Mouse (Mus musculus): ENCODE measurements around the gene Zfp938. TPM values are rescaled to one million over a fixed set of nuclear protein-coding genes. Genes with fewer than 3 reads are reported as not detected.

Zfp938 gene
- 6.1 and 7.3 TPM in 2 replicates for polyA plus RNA-seq (2011; ENCODE audit: insufficient read depth, insufficient read length, low read depth, missing spikeins)

GRCm38 (mm10) chr10:82240742-82241400, at the start of gene Zfp938:
TSS of gene Zfp938 (minus strand) at chr10:82241280.
- Histone ChIP-seq H3K9ac (ENCODE audit: low read depth, poor library complexity, severe bottlenecking) (peak within 1 kb of the TSS; percentile 62), H3K27ac (ENCODE audit: insufficient read depth, low read length) (no peak within 1 kb of the TSS), H3K36me3 (ENCODE audit: control insufficient read depth, insufficient read depth, low read length, poor library complexity, severe bottlenecking) (no peaks in the 10 kb centered on the region), H3K4me1 (ENCODE audit: control insufficient read depth, insufficient read depth, low read length) (no peaks in the 10 kb centered on the region), H3K27me3 (ENCODE audit: control insufficient read depth, insufficient read depth, low read length, poor library complexity, severe bottlenecking) (no peaks in the 10 kb centered on the region), H3K9me3 (replicated peaks; ENCODE audit: control insufficient read depth, insufficient read depth, low read length, poor library complexity, severe bottlenecking) (no peaks in the 10 kb centered on the region), H3K4me3 (ENCODE audit: low read depth, low read length) (peak within 1 kb of the TSS; percentile 81)
- peak; percentile 69 for TF ChIP-seq POLR2A (IDR thresholded peaks at IDR 0.05; ENCODE audit: insufficient read depth, low read length)
- no peak for TF ChIP-seq CTCF (IDR thresholded peaks at IDR 0.05; ENCODE audit: low read depth, low read length)
- 0 out of 2 replicates have a peak, but pooled peaks have one; percentile 13 for TF ChIP-seq EP300 (IDR thresholded peaks at IDR 0.05; ENCODE audit: insufficient read depth, low read depth, low read length)

DNA sequence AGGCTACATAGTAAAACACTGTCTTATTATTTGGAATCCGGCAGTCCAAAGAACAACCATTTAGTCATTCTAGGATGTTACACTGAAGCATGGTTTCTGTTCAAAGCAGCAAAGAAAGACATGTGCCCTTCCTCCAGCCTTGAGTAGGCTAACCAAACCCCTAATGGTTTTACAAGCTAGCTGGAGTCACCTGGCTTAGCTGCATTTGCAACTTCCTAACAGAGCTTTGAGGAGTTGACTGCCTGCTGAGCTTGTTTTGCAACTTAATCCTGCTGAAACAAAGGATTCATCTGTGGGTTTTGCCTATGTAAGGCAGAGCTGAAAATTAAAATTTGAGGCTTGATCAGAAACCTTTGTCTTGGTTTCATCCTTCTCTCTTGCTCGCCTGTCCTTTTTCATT, 16.3 kb upstream of the Zfp938 start:
- TF ChIP-seq EP300 (IDR thresholded peaks at IDR 0.05; ENCODE audit: insufficient read depth, low read depth, low read length) = no peak
- no peak for TF ChIP-seq CTCF (IDR thresholded peaks at IDR 0.05; ENCODE audit: low read depth, low read length)
- TF ChIP-seq POLR2A (IDR thresholded peaks at IDR 0.05; ENCODE audit: insufficient read depth, low read length) = no peak

GRCm38 (mm10) chr10:82245021-82245420, 3.9 kb upstream of the Zfp938 start:
- Histone ChIP-seq H3K4me3 (ENCODE audit: low read depth, low read length) (no peak overlapping the region), H3K9me3 (replicated peaks; ENCODE audit: control insufficient read depth, insufficient read depth, low read length, poor library complexity, severe bottlenecking) (no peaks in the 10 kb centered on the region), H3K27me3 (ENCODE audit: control insufficient read depth, insufficient read depth, low read length, poor library complexity, severe bottlenecking) (no peaks in the 10 kb centered on the region), H3K36me3 (ENCODE audit: control insufficient read depth, insufficient read depth, low read length, poor library complexity, severe bottlenecking) (no peaks in the 10 kb centered on the region), H3K4me1 (ENCODE audit: control insufficient read depth, insufficient read depth, low read length) (no peaks in the 10 kb centered on the region), H3K27ac (ENCODE audit: insufficient read depth, low read length) (no peak overlapping the region), H3K9ac (ENCODE audit: low read depth, poor library complexity, severe bottlenecking) (no peak overlapping the region)
- TF ChIP-seq CTCF (IDR thresholded peaks at IDR 0.05; ENCODE audit: low read depth, low read length) (no peak), POLR2A (IDR thresholded peaks at IDR 0.05; ENCODE audit: insufficient read depth, low read length) (no peak), EP300 (IDR thresholded peaks at IDR 0.05; ENCODE audit: insufficient read depth, low read depth, low read length) (no peak)

More for the DNA sequence above, 16.3 kb upstream of the Zfp938 start:
- no peak overlapping the region for H3K9ac ChIP-seq (ENCODE audit: low read depth, poor library complexity, severe bottlenecking)
- no peaks in the 10 kb centered on the region for H3K4me1 ChIP-seq (ENCODE audit: control insufficient read depth, insufficient read depth, low read length)
- no peaks in the 10 kb centered on the region for H3K36me3 ChIP-seq (ENCODE audit: control insufficient read depth, insufficient read depth, low read length, poor library complexity, severe bottlenecking)
- no peaks in the 10 kb centered on the region; the same call in 1 of the 2 replicates for H3K9me3 ChIP-seq (replicated peaks; ENCODE audit: control insufficient read depth, insufficient read depth, low read length, poor library complexity, severe bottlenecking)
- H3K4me3 ChIP-seq (ENCODE audit: low read depth, low read length) = no peak overlapping the region
- no peaks in the 10 kb centered on the region for H3K27me3 ChIP-seq (ENCODE audit: control insufficient read depth, insufficient read depth, low read length, poor library complexity, severe bottlenecking)
- H3K27ac ChIP-seq (ENCODE audit: insufficient read depth, low read length) = peak overlapping the region; percentile 44; the same call in 1 of the 2 replicates

GRCm38 (mm10) chr10:82241401-82241788, 315 bp upstream of the Zfp938 start:
- Histone ChIP-seq H3K27ac (ENCODE audit: insufficient read depth, low read length) (no peak overlapping the region), H3K9ac (ENCODE audit: low read depth, poor library complexity, severe bottlenecking) (no peak overlapping the region)
- no peak for TF ChIP-seq CTCF (IDR thresholded peaks at IDR 0.05; ENCODE audit: low read depth, low read length)
- TF ChIP-seq EP300 (IDR thresholded peaks at IDR 0.05; ENCODE audit: insufficient read depth, low read depth, low read length) = no peak
- TF ChIP-seq POLR2A (IDR thresholded peaks at IDR 0.05; ENCODE audit: insufficient read depth, low read length) = no peak

DNA sequence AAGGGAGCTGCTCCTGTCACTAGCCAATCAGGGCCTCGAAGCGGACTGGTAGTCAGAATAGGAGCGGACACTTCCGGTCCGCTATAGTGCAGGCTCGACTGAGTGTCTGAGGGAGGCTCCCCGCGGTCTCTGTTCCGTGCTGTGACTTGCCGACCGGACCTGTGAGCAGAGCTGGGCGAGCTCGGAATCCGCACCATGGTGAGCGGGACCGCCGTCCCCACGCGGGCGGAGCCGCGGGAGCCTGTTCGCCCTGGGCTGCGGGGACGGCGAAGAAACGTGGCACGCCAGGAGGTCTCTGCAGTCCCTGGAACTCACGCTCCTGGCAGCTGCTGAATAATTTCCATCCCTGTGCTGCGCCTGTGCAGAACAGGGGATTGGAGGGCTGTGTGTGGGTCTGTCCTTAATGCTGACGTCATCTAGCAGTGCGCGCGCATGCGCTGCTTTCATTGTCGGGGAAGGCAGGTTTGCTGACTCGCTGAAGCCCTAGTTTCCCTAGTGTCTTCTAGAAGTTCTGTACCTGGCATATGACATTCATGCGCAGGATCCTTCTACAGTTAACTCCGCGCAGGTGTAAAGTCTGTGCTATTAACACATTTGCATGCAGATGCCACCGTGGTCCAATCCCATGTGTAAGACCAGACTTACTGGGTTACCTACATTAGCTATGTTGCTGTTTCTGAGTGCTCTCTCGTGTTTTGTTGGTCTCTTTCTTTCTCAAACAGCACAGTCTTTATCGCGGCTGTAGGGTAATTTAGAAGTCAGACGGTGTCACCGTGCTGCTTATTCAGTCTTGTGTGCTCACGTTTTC, 62.6 kb downstream of the Zfp938 start:
- no peaks in the 10 kb centered on the region for H3K36me3 ChIP-seq (ENCODE audit: control insufficient read depth, insufficient read depth, low read length, poor library complexity, severe bottlenecking)
- H3K4me1 ChIP-seq (ENCODE audit: control insufficient read depth, insufficient read depth, low read length) = no peaks in the 10 kb centered on the region
- no peaks in the 10 kb centered on the region for H3K27me3 ChIP-seq (ENCODE audit: control insufficient read depth, insufficient read depth, low read length, poor library complexity, severe bottlenecking)
- peak overlapping the region; percentile 76 for H3K4me3 ChIP-seq (ENCODE audit: low read depth, low read length)
- H3K9ac ChIP-seq (ENCODE audit: low read depth, poor library complexity, severe bottlenecking) = peak overlapping the region; percentile 41
- H3K9me3 ChIP-seq (replicated peaks; ENCODE audit: control insufficient read depth, insufficient read depth, low read length, poor library complexity, severe bottlenecking) = no peaks in the 10 kb centered on the region
- TF ChIP-seq POLR2A (IDR thresholded peaks at IDR 0.05; ENCODE audit: insufficient read depth, low read length) = peak; percentile 48
- no peak for TF ChIP-seq EP300 (IDR thresholded peaks at IDR 0.05; ENCODE audit: insufficient read depth, low read depth, low read length)
- TF ChIP-seq CTCF (IDR thresholded peaks at IDR 0.05; ENCODE audit: low read depth, low read length) = no peak
- peak overlapping the region; percentile 46 for H3K27ac ChIP-seq (ENCODE audit: insufficient read depth, low read length)

More at GRCm38 (mm10) chr10:82241401-82241788, 315 bp upstream of the Zfp938 start:
- H3K27me3 ChIP-seq (ENCODE audit: control insufficient read depth, insufficient read depth, low read length, poor library complexity, severe bottlenecking) = no peaks in the 10 kb centered on the region
- no peaks in the 10 kb centered on the region for H3K4me1 ChIP-seq (ENCODE audit: control insufficient read depth, insufficient read depth, low read length)
- peak overlapping the region; percentile 81 for H3K4me3 ChIP-seq (ENCODE audit: low read depth, low read length)
- no peaks in the 10 kb centered on the region for H3K36me3 ChIP-seq (ENCODE audit: control insufficient read depth, insufficient read depth, low read length, poor library complexity, severe bottlenecking)
- H3K9me3 ChIP-seq (replicated peaks; ENCODE audit: control insufficient read depth, insufficient read depth, low read length, poor library complexity, severe bottlenecking) = no peaks in the 10 kb centered on the region

Other genes with a start within 250 kb of the Zfp938 start
- gene Zfp873, start 193.2 kb downstream of the Zfp938 start, polyA plus RNA-seq (2011; ENCODE audit: insufficient read depth, insufficient read length, low read depth, missing spikeins) = 6.3 and 7.9 TPM in 2 replicates
- 5.0 and 5.5 TPM in 2 replicates for gene BC024063, start 157.9 kb downstream of the Zfp938 start, polyA plus RNA-seq (2011; ENCODE audit: insufficient read depth, insufficient read length, low read depth, missing spikeins)
- 4.5 and 6.8 TPM in 2 replicates for gene AU041133, start 113.3 kb downstream of the Zfp938 start, polyA plus RNA-seq (2011; ENCODE audit: insufficient read depth, insufficient read length, low read depth, missing spikeins)
- gene 4932415D10Rik, start 75.3 kb upstream of the Zfp938 start, polyA plus RNA-seq (2011; ENCODE audit: insufficient read depth, insufficient read length, low read depth, missing spikeins) = not detected in 2 replicates
- gene Gm4924, start 113.0 kb upstream of the Zfp938 start, polyA plus RNA-seq (2011; ENCODE audit: insufficient read depth, insufficient read length, low read depth, missing spikeins) = 19.6 and 24.4 TPM in 2 replicates

All from ES-Bruce4 (cell line).